Comparison of ENCODE assay signal across 7 mouse cellular contexts in the genomic region with DNA sequence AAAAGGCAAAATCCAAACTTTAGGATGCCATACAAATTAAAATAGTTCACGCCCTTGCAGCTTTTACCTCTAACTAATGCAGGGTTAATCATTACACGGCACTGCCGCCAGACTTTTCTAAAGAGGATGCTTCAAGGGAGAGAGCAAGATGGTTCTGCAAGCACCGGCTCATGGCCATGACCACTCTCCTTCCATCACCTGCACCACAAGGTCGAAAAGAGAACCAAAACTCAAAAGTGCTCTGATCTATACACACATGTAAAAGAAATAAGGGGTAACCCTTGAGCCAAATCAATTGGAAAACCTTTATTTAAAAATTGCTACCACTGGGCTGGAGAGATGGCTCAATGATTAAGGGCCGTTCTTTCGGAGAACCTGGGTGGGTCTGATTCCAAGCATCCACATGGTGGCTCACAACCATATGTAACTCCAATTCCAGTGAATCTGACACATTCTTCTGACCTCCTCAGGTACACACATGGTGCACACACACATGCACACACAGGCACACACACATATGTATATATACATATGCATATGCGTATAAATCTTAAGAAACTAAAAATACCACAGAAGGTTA. TPM values are rescaled to one million over a fixed set of nuclear protein-coding genes. Genes with fewer than 3 reads are reported as not detected.
DNase-seq lines count a peak whose midpoint lies in the region; ATAC-seq and TF ChIP-seq lines count a peak whose summit lies in the region.

No protein-coding gene starts in this region.

- no peak overlapping the region for H3ac ChIP-seq in myocyte (ENCODE audit: control insufficient read depth, insufficient read length)

- peaks cover 41% of the 10 kb centered on the region for H3K79me2 ChIP-seq in myocyte (ENCODE audit: control insufficient read depth, insufficient read depth)

- H3K36me3 ChIP-seq in kidney, adult 2 months (ENCODE audit: control insufficient read depth, insufficient read depth, low read length), result no peaks in the 10 kb centered on the region
- no peaks in the 10 kb centered on the region for H3K36me3 ChIP-seq in embryonic facial prominence, embryonic 14.5 days (ENCODE audit: control insufficient read depth, insufficient read depth, low read length)
- H3K36me3 ChIP-seq in intestine, embryonic 16.5 days (ENCODE audit: control insufficient read depth, insufficient read depth, low read length), result no peaks in the 10 kb centered on the region
- H3K36me3 ChIP-seq in myocyte (ENCODE audit: control insufficient read depth, insufficient read depth), result no peaks in the 10 kb centered on the region

- TF ChIP-seq CTCF in kidney, adult 2 months (conservative IDR thresholded peaks at IDR 0.05; ENCODE audit: insufficient read depth, insufficient read length, low read depth, low read length), result no peak

- no peaks in the 10 kb centered on the region for H3K9me3 ChIP-seq in embryonic facial prominence, embryonic 14.5 days (ENCODE audit: control insufficient read depth, low read length)
- no peaks in the 10 kb centered on the region for H3K9me3 ChIP-seq in intestine, embryonic 16.5 days (ENCODE audit: control insufficient read depth, low read length)

- peak; percentile 25 for DNase-seq in kidney, adult 2 months
- no peak for DNase-seq in kidney, adult 11 months
- no peak for DNase-seq in embryonic facial prominence, embryonic 14.5 days (ENCODE audit: low spot score)
- no peak for DNase-seq in adrenal gland, adult 18-20 months (ENCODE audit: low spot score in 2 of 2)
- no peak for DNase-seq in adrenal gland, postnatal 10 days

- no peak overlapping the region for H3K9ac ChIP-seq in embryonic facial prominence, embryonic 14.5 days (ENCODE audit: low read depth, low read length)
- H3K9ac ChIP-seq in intestine, embryonic 16.5 days (ENCODE audit: low read depth, low read length), result no peak overlapping the region

- peak overlapping the region; percentile 93 for H3K4me2 ChIP-seq in embryonic facial prominence, embryonic 14.5 days (ENCODE audit: low read depth, low read length)
- H3K4me2 ChIP-seq in intestine, embryonic 16.5 days (ENCODE audit: low read depth, low read length), result peak overlapping the region; percentile 7
- peak overlapping the region; percentile 68 for H3K4me2 ChIP-seq in myocyte (ENCODE audit: low read depth)

- TF ChIP-seq POLR2A in kidney, adult 2 months (IDR thresholded peaks at IDR 0.05; ENCODE audit: low read depth, low read length), result no peak
- TF ChIP-seq POLR2A in myocyte (IDR thresholded peaks at IDR 0.05; ENCODE audit: insufficient read length, low read depth), result no peak

- peaks cover 8% of the 10 kb centered on the region for H3K4me1 ChIP-seq in kidney, adult 2 months (ENCODE audit: control insufficient read depth, insufficient read depth, low read length)
- H3K4me1 ChIP-seq in embryonic facial prominence, embryonic 14.5 days (ENCODE audit: control insufficient read depth, insufficient read depth, low read length), result peaks cover 10% of the 10 kb centered on the region
- H3K4me1 ChIP-seq in intestine, embryonic 16.5 days (ENCODE audit: control insufficient read depth, insufficient read depth, low read length), result peaks cover 10% of the 10 kb centered on the region

- H3K27ac ChIP-seq in kidney, adult 2 months (ENCODE audit: insufficient read depth, low read depth, low read length), result no peak overlapping the region
- no peak overlapping the region for H3K27ac ChIP-seq in embryonic facial prominence, embryonic 14.5 days (replicated peaks; ENCODE audit: low read depth, low read length)
- no peak overlapping the region for H3K27ac ChIP-seq in intestine, embryonic 16.5 days (ENCODE audit: low read length)

- no peak for ATAC-seq in embryonic facial prominence, embryonic 14.5 days (ENCODE audit: low read depth)
- no peak for ATAC-seq in intestine, embryonic 16.5 days

- H3K27me3 ChIP-seq in kidney, adult 2 months (replicated peaks; ENCODE audit: control insufficient read depth, insufficient read depth, low read length), result no peaks in the 10 kb centered on the region
- no peaks in the 10 kb centered on the region for H3K27me3 ChIP-seq in embryonic facial prominence, embryonic 14.5 days (replicated peaks; ENCODE audit: control insufficient read depth, insufficient read depth, low read length)
- H3K27me3 ChIP-seq in intestine, embryonic 16.5 days (replicated peaks; ENCODE audit: control insufficient read depth, insufficient read depth, low read length), result no peaks in the 10 kb centered on the region
- no peaks in the 10 kb centered on the region for H3K27me3 ChIP-seq in myocyte (ENCODE audit: control insufficient read depth, insufficient read depth, insufficient read length)

- H3K4me3 ChIP-seq in kidney, adult 2 months (ENCODE audit: insufficient read depth, low read depth, low read length), result no peak overlapping the region
- peak overlapping the region; percentile 85 for H3K4me3 ChIP-seq in embryonic facial prominence, embryonic 14.5 days (ENCODE audit: low read depth, low read length)
- H3K4me3 ChIP-seq in intestine, embryonic 16.5 days (ENCODE audit: low read length), result peak overlapping the region; percentile 11; the same call in 1 of the 2 replicates
- H3K4me3 ChIP-seq in myocyte, result peak overlapping the region; percentile 44

- 54% methylated on average over 8 of the region's 8 CpGs for WGBS in kidney, adult 2 months
- 71% methylated on average over 8 of the region's 8 CpGs for WGBS in embryonic facial prominence, embryonic 14.5 days
- WGBS in intestine, embryonic 16.5 days, result 52% methylated on average over 8 of the region's 8 CpGs

TF ChIP-seq in myocyte, 11 proteins besides CTCF, POLR2A, EP300 and RAD21:
- TF ChIP-seq E2F4 (IDR thresholded peaks at IDR 0.05; ENCODE audit: insufficient read depth), result no peak
- no peak for TF ChIP-seq REST (IDR thresholded peaks at IDR 0.05; ENCODE audit: insufficient read depth, insufficient read length)
- no peak for TF ChIP-seq MYOD1 (IDR thresholded peaks at IDR 0.05; ENCODE audit: control insufficient read depth in 1 of 3, insufficient read length in 2 of 3, low read depth in 2 of 3)
- no peak for TF ChIP-seq USF1 (IDR thresholded peaks at IDR 0.05; ENCODE audit: low read depth)
- TF ChIP-seq TCF3 (IDR thresholded peaks at IDR 0.05; ENCODE audit: insufficient read length, low read depth), result no peak
- no peak for TF ChIP-seq MYOG (IDR thresholded peaks at IDR 0.05; ENCODE audit: control insufficient read depth in 1 of 3, insufficient read depth in 1 of 3, insufficient read length in 2 of 3, low read depth in 2 of 3)
- no peak for TF ChIP-seq TCF12 (IDR thresholded peaks at IDR 0.05; ENCODE audit: insufficient read depth, poor library complexity, severe bottlenecking)
- TF ChIP-seq SRF (IDR thresholded peaks at IDR 0.05; ENCODE audit: control insufficient read depth, insufficient read length, low read depth), result no peak
- TF ChIP-seq POLR2AphosphoS2 (IDR thresholded peaks at IDR 0.05; ENCODE audit: insufficient read length, low read depth), result no peak
- no peak for TF ChIP-seq MAX (IDR thresholded peaks at IDR 0.05; ENCODE audit: low read depth)
- no peak for TF ChIP-seq CEBPB (IDR thresholded peaks at IDR 0.05; ENCODE audit: insufficient read depth, poor library complexity, severe bottlenecking)

RNA-seq across cellular contexts. Expression of a gene that starts 29.3 kb away (rescaled TPM):
- polyA plus RNA-seq in kidney, adult 2 months (2012; rRNA removed), result 7.0 and 7.6 TPM in 2 replicates
- 24.0 and 25.2 TPM in 2 replicates for polyA plus RNA-seq in embryonic facial prominence, embryonic 14.5 days (2014; fragmentation: Nextera tagmentation; extraction: Ambion mirVana)
- polyA plus RNA-seq in intestine, embryonic 16.5 days (2015; fragmentation: Nextera tagmentation; extraction: Ambion mirVana), result 10.2 and 10.7 TPM in 2 replicates
- polyA plus RNA-seq in myocyte (2012; fragmentation: generic; extraction: Trizol), result 10.1 TPM
- total RNA-seq in adrenal gland, adult 18-20 months (2021), result 10 to 100 TPM; 35.6 to 46.0 TPM
- total RNA-seq in adrenal gland, postnatal 10 days (2021), result 10 to 100 TPM; 29.7 to 49.9 TPM

RNA-seq across cellular contexts. Expression of a gene that starts 29.4 kb away (rescaled TPM):
- 24.0 and 28.1 TPM in 2 replicates for polyA plus RNA-seq in kidney, adult 2 months (2012; rRNA removed)
- 71.0 and 80.8 TPM in 2 replicates for polyA plus RNA-seq in embryonic facial prominence, embryonic 14.5 days (2014; fragmentation: Nextera tagmentation; extraction: Ambion mirVana)
- polyA plus RNA-seq in intestine, embryonic 16.5 days (2015; fragmentation: Nextera tagmentation; extraction: Ambion mirVana), result 61.2 and 67.8 TPM in 2 replicates
- polyA plus RNA-seq in myocyte (2012; fragmentation: generic; extraction: Trizol), result 32.3 TPM
- total RNA-seq in adrenal gland, adult 18-20 months (2021), result 10 to 100 TPM; 68.8 to 70.2 TPM
- 10 to 100 TPM; 54.9 to 63.5 TPM for total RNA-seq in adrenal gland, postnatal 10 days (2021)

Comparison
In these comparisons a context has a peak if more than half of its experiments do, and no peak if none do; other contexts are left out.
1. H3K4me2 ChIP-seq: peak in every context shown above with its lines; median percentile 93 in embryonic facial prominence, embryonic 14.5 days; 68 in myocyte; 7 in intestine, embryonic 16.5 days.